Mouse (Mus musculus) gastrocnemius, adult 8-10 months (tissue): ENCODE data around the gene Dph2. TPM values are rescaled to one million over a fixed set of nuclear protein-coding genes. Genes with fewer than 3 reads are reported as not detected.

Source experiments
- DNase-seq, 2 experiments: peaks; one replicate each; pipeline ENCODE4 v3.0.0; 2022; ENCODE audit warnings: low spot score in 2 of 2
- total RNA-seq, 4 experiments: library from RNA; stranded (reverse); gene quantifications; 2 replicates each; pipeline ENCODE4 v1.2.4; 2022

The Dph2 gene
- total RNA-seq, 4 experiments from 2014 or later, result 1.7 to 3.1 (median 2.5) TPM

GRCm38 (mm10) chr4:117840821-117841220 lies 51.0 kb downstream of the Dph2 start:
- no peak for DNase-seq

DNA sequence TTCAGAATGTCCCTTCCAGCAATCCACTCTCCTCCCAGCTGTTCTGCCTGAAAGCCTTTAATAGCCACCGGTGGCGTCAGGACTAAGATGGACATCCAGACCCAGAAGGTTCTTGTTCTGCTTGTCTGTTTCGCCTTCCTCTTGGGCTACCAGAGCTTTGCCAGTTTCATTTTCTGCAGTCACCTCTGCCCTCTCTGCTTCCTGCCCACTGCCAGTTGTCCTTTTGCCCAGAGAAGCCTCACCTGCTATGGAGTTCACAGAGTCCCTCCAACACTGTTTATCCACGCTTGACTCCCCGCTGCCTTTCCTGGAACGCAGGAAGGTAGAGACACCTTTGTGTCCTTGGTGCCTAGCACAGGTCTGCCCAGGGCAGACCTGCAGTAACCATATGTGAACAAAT lies 52.5 kb downstream of the Dph2 start:
- DNase-seq, result no peak

Other genes starting within 250 kb of the Dph2 start
- gene Dmap1, start 209.8 kb downstream of the Dph2 start, total RNA-seq, result 10 to 100 TPM; 16.2 to 18.6 (median 16.5) TPM
- gene Gm12845, start 167.6 kb downstream of the Dph2 start, total RNA-seq, result not detected
- not detected for gene Klf17, start 126.4 kb downstream of the Dph2 start, total RNA-seq
- 10 to 100 TPM in 1 of 4 experiments, 1 to 10 TPM in 3; 6.3 to 12.0 (median 8.8) TPM for gene Slc6a9, start 57.5 kb downstream of the Dph2 start, total RNA-seq
- under 1 TPM in 2 of 4 experiments, not detected in 2; 0.24 to 0.56 TPM for gene Ccdc24, start 19.5 kb downstream of the Dph2 start, total RNA-seq
- gene B4galt2, start 8.5 kb downstream of the Dph2 start, total RNA-seq, result 1 to 10 TPM; 1.7 to 3.5 (median 2.1) TPM
- 10 to 100 TPM; 86.6 to 96.0 (median 94.8) TPM for gene Atp6v0b, start 4.7 kb downstream of the Dph2 start, total RNA-seq
- 100 to 1,000 TPM; 268 to 350 (median 281) TPM for gene Ipo13, start 23.0 kb upstream of the Dph2 start, total RNA-seq
- under 1 TPM in 2 of 4 experiments, not detected in 2; 0.15 to 0.27 TPM for gene Artn, start 37.7 kb upstream of the Dph2 start, total RNA-seq
- 10 to 100 TPM; 76.0 to 83.1 (median 80.6) TPM for gene St3gal3, start 242.9 kb upstream of the Dph2 start, total RNA-seq